Mouse (Mus musculus) left cerebral cortex, postnatal 4 days (tissue): Measurements from ENCODE around the gene Chst11. TPM values are rescaled to one million over a fixed set of nuclear protein-coding genes. Genes with fewer than 3 reads are reported as not detected.

Source experiments
- total RNA-seq, 2 experiments: library from RNA; stranded (reverse); gene quantifications; 2 replicates each; pipeline ENCODE4 v1.2.3; 2021

The Chst11 gene
- total RNA-seq, 2 experiments from 2014 or later, result 22.4 to 26.0 TPM

Other genes starting within 250 kb of the Chst11 start
- 10 to 100 TPM; 50.6 to 54.3 TPM for gene Nfyb, start 221.4 kb upstream of the Chst11 start, total RNA-seq
- 10 to 100 TPM; 90.2 to 94.2 TPM for gene Txnrd1, start 151.5 kb upstream of the Chst11 start, total RNA-seq
- 1 to 10 TPM; 3.0 to 4.5 TPM for gene Eid3, start 118.9 kb upstream of the Chst11 start, total RNA-seq